Mouse (Mus musculus) lung, postnatal 36 days (tissue): ENCODE measurements around the gene C130074G19Rik.

ENCODE experiments used
- DNase-seq: peaks from one replicate; pipeline ENCODE4 v3.0.0; 2022; ENCODE audit warnings: mixed read lengths

C130074G19Rik gene

DNA sequence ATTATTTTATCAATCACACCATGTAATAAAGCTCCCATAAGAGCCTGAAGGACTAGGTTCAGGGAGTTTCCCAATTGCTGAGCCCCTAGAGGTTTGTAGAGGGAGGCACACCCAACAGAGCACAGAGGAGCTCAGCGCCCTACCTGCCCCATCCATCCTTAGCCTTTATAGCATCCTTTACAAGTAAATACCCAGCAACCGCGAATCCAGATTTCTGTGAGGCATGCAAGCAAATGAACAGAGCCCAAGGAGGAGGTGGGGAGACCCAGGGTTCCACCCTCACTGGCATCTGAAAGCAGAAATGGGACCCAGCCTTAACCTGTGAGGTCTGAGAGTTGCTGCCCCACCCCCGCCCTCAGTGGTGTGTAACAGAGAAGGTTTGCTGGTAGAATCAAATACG lies 46.7 kb downstream of the C130074G19Rik start:
- no peak for DNase-seq

- DNase-seq: no peak
These were observed 49.5 kb downstream of the C130074G19Rik start for GRCm38 (mm10) chr1:184833499-184833898.

DNA sequence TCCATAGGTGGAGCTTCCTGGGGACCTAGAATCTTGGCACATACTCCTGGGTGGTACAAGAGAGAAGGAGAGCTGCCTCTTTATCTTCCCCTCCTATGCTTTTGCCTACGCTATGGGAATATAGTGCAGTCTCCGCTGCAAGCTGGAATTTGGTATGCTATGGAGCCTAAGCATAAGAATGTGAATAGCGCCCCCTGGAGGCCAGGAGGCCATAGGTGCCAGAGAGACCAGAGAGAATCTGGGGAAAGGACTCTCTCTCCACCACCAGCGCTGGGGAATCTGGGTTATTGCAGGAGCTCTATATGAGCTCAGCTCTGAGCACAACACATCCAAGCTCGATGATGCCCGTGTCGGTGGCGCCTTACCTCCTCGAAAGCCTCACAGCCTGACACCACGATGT lies 50.8 kb downstream of the C130074G19Rik start:
- peak; percentile 35 for DNase-seq

DNA sequence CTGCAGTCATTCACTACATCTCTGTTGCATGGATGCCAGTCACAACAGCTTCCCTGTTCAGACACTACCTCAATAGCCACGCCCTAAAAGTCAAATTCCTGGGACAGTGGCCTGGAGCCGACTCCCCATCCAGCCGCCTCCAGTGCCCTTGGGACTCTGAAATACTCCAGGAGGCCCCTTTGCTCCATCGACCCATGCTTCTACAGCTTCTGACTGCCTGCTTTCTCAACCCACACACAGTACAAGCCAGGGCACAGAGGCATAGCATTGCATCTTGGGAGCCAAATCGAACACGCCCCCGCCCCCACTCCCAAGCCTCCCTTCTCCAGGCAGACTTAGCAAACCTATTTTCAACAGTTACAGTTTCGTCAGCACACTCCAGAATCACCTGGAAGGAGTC lies 53.1 kb downstream of the C130074G19Rik start:
- DNase-seq: no peak

DNA sequence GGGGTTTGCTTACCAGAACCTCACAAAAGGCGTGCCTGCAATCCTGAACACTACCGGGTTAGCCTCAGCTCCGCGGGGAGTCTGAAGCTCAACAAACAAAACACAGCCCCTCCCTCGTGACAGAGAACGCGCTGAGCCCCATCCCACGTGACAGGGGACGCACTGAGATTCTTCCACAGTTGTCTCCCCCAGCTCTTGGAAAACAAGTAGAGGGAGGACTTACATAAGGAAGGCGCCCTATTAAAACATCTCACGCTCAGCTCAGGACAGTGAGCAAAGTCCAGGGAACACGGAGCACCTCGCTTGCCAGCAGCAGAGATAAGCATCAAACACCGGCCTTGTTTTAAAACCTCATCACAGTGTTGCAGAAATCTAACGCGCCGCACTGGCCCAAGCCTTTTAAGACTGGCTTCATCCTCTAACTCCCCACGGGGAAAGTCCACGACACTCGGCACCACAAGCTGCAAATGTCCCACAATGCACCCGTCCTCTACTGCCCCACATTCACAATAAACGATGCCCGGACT lies 55.8 kb downstream of the C130074G19Rik start:
- no peak for DNase-seq

GRCm38 (mm10) chr1:184825093-184825492 lies 57.9 kb downstream of the C130074G19Rik start:
- DNase-seq: peak; percentile 62

DNA sequence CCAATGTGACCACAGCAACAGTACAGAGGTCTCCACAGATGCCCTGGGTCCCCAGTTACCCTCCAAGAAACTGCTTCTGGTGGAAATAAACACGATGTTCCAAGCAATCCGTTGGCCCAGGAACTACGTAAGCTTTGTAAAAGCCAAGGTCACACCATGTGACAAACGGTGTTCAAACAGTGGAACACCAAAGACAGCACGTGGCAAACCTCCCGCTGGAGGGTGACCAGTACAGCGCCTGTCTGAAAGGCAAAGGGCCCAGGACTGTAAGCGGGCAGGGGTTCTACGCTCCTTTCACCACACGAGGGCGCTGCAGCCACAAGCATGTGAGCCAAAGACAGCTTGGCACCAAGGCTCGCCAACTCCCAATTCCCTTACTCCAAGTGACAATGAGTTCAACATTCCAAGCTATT lies 58.6 kb downstream of the C130074G19Rik start:
- DNase-seq: peak; percentile 96

DNA sequence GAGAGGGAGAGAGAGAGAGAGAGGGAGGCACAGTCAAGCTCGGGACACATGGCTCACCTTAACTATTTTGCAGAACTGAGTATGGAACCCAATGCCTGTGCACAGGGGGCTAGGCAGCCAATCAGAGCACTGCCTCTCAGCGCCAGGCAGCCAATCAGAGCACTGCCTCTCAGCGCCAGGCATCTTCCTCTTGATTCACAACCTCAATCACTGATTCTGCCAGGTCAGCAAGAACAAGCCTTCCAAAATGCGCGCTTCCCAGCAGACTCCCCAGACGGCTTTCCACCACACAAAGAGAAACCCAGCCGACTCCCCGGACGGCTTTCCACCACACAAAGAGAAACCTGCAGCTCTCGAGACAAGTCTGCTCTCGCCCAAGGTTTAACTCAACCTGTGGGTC lies 60.3 kb downstream of the C130074G19Rik start:
- DNase-seq: peak; percentile 20
